Mouse (Mus musculus): ENCODE data around the gene Gm20388. TPM values are rescaled to one million over a fixed set of nuclear protein-coding genes. Genes with fewer than 3 reads are reported as not detected.

The Gm20388 gene
- polyA plus RNA-seq, 1 experiment from 2014 or later = not detected

DNA sequence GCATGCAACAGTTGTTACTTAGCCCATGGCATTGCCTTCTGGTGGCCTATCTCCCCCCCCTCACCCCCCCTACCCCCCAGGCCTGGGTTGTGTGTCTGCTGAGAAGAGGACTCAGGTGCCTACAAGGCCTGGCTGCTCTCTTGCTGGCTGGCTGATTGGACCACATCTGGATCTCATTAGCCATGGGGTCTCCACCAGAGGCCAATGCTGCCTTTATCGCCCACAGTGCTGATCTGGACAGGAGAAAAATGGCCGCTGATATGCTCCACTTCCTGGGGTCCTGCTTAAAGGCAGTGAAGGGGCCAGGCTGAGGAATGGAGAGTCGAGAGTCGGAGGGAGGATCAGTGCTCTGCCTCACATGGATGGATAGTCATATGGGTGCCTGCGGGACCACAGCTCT lies 935.4 kb downstream of the Gm20388 start:
- H3K27me3 ChIP-seq (replicated peaks; ENCODE audit: control insufficient read depth, insufficient read depth, low read length) = no peaks in the 10 kb centered on the region
- no peak overlapping the region for H3K27ac ChIP-seq (ENCODE audit: low read depth, low read length)
- no peak overlapping the region for H3K9ac ChIP-seq (ENCODE audit: low read depth, low read length)
- no peak overlapping the region for H3K4me2 ChIP-seq (replicated peaks; ENCODE audit: low read depth)
- no peak for ATAC-seq
- H3K36me3 ChIP-seq (ENCODE audit: control insufficient read depth, insufficient read depth) = no peaks in the 10 kb centered on the region
- H3K4me3 ChIP-seq (ENCODE audit: low read depth, low read length) = no peak overlapping the region
- WGBS = 86% methylated on average over 5 of the region's 5 CpGs
- no peaks in the 10 kb centered on the region for H3K9me3 ChIP-seq (ENCODE audit: control insufficient read depth)
- no peaks in the 10 kb centered on the region for H3K4me1 ChIP-seq (replicated peaks; ENCODE audit: control insufficient read depth, insufficient read depth, low read length)
- TF ChIP-seq CTCF (IDR thresholded peaks at IDR 0.05; ENCODE audit: low read depth) = no peak

DNA sequence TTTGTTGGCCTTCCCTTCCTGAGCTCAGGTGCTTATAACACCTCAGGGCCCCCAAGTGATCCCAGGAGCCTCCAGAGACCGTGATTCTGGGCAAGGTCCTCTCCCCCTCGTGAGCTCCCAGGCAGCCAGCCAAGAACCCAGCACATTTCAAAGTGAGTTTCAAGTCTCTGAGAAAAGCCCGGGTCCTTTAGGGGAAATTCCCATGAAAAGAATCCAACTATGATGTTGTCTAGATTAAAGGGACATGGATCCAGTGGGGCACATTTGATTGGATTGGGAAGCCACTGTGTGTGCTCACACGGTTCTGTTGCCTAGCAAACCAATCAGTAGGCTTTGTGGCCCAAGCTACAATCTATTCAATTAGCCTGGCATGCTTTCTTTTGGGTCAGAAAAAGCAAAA lies 936.6 kb downstream of the Gm20388 start:
- Histone ChIP-seq H3K9ac (ENCODE audit: low read depth, low read length) (no peak overlapping the region), H3K9me3 (ENCODE audit: control insufficient read depth) (no peaks in the 10 kb centered on the region), H3K4me2 (replicated peaks; ENCODE audit: low read depth) (no peak overlapping the region), H3K4me3 (ENCODE audit: low read depth, low read length) (no peak overlapping the region), H3K4me1 (replicated peaks; ENCODE audit: control insufficient read depth, insufficient read depth, low read length) (no peaks in the 10 kb centered on the region), H3K27me3 (replicated peaks; ENCODE audit: control insufficient read depth, insufficient read depth, low read length) (no peaks in the 10 kb centered on the region), H3K36me3 (ENCODE audit: control insufficient read depth, insufficient read depth) (no peaks in the 10 kb centered on the region), H3K27ac (ENCODE audit: low read depth, low read length) (no peak overlapping the region)
- no peak for ATAC-seq
- TF ChIP-seq CTCF (IDR thresholded peaks at IDR 0.05; ENCODE audit: low read depth) = no peak
- 12% methylated on average over 4 of the region's 4 CpGs for WGBS

DNA sequence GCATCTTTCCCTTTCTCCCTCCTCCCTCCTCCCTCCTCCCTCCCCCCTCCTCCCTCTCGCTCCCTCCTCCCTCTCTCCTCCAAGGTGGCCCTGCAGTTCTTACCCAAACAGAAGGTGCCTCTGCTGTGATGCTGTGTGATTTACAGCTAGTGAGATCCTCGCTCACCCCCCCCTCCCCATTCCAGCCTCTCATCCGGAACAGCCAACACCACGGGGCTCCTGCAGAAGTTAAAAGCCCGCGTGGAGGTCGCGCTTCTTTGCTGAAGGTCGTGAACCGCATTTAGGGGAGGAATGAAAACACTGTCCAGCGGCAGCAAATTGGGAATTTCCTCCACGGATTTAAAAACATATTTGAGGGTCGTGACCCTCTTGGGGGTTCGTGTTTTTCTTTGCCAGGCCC lies 937.1 kb downstream of the Gm20388 start:
- no peaks in the 10 kb centered on the region for H3K9me3 ChIP-seq (ENCODE audit: control insufficient read depth)
- no peaks in the 10 kb centered on the region for H3K4me1 ChIP-seq (replicated peaks; ENCODE audit: control insufficient read depth, insufficient read depth, low read length)
- ATAC-seq = no peak
- no peak for TF ChIP-seq CTCF (IDR thresholded peaks at IDR 0.05; ENCODE audit: low read depth)
- no peak overlapping the region for H3K4me3 ChIP-seq (ENCODE audit: low read depth, low read length)
- no peak overlapping the region for H3K27ac ChIP-seq (ENCODE audit: low read depth, low read length)
- 10% methylated on average over 13 of the region's 14 CpGs for WGBS
- no peak overlapping the region for H3K4me2 ChIP-seq (replicated peaks; ENCODE audit: low read depth)
- no peaks in the 10 kb centered on the region for H3K36me3 ChIP-seq (ENCODE audit: control insufficient read depth, insufficient read depth)
- no peak overlapping the region for H3K9ac ChIP-seq (ENCODE audit: low read depth, low read length)
- H3K27me3 ChIP-seq (replicated peaks; ENCODE audit: control insufficient read depth, insufficient read depth, low read length) = no peaks in the 10 kb centered on the region

DNA sequence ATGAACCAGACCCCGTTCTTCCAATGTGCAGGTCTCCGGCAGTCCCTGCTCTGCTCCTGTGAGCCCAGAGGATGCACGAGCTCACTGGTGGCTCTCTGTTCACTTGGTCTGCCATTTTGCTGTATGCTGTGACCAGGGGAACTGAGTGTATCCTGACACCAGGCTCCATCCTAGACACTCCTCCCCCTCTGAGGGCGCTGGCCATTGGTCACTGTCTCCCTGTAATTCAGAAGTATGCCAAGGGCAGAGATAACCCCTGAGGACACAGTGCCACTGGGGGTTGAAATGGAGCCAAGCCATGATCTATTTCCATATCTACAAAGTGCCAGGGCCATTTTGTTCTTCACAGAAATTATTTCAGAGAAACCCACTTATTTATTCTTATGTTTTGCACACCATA lies 937.8 kb downstream of the Gm20388 start:
- Histone ChIP-seq H3K4me1 (replicated peaks; ENCODE audit: control insufficient read depth, insufficient read depth, low read length) (no peaks in the 10 kb centered on the region), H3K27me3 (replicated peaks; ENCODE audit: control insufficient read depth, insufficient read depth, low read length) (no peaks in the 10 kb centered on the region), H3K27ac (ENCODE audit: low read depth, low read length) (no peak overlapping the region), H3K9ac (ENCODE audit: low read depth, low read length) (no peak overlapping the region), H3K4me2 (replicated peaks; ENCODE audit: low read depth) (no peak overlapping the region), H3K9me3 (ENCODE audit: control insufficient read depth) (no peaks in the 10 kb centered on the region), H3K36me3 (ENCODE audit: control insufficient read depth, insufficient read depth) (no peaks in the 10 kb centered on the region), H3K4me3 (ENCODE audit: low read depth, low read length) (no peak overlapping the region)
- no peak for TF ChIP-seq CTCF (IDR thresholded peaks at IDR 0.05; ENCODE audit: low read depth)
- WGBS = 66% methylated on average over 4 of the region's 4 CpGs
- ATAC-seq = no peak

DNA sequence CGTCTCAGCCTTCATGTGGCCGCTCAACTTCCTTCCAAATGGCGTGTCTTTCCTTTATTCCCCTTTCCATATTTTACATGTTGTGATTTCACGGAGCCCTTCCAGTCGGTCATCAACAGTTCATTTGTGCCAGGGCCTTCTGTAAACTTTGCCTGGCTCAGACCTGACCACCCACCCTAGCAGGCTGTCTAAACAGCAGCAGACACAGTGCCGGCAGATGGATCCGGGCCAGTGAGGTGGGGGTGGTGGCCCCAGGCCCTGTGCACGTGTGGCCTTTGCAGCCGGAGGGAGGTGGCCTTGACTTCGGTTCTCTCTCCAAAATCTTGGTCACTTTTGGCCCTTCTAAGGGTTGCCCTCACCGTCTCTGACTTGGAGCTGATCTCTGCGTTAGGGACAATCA lies 940.8 kb downstream of the Gm20388 start:
- TF ChIP-seq CTCF (IDR thresholded peaks at IDR 0.05; ENCODE audit: low read depth) = no peak
- no peak overlapping the region for H3K4me2 ChIP-seq (replicated peaks; ENCODE audit: low read depth)
- no peak overlapping the region for H3K27ac ChIP-seq (ENCODE audit: low read depth, low read length)
- H3K36me3 ChIP-seq (ENCODE audit: control insufficient read depth, insufficient read depth) = no peaks in the 10 kb centered on the region
- H3K4me1 ChIP-seq (replicated peaks; ENCODE audit: control insufficient read depth, insufficient read depth, low read length) = no peaks in the 10 kb centered on the region
- no peaks in the 10 kb centered on the region for H3K9me3 ChIP-seq (ENCODE audit: control insufficient read depth)
- WGBS = 74% methylated on average over 12 of the region's 12 CpGs
- ATAC-seq = no peak
- no peak overlapping the region for H3K9ac ChIP-seq (ENCODE audit: low read depth, low read length)
- no peak overlapping the region for H3K4me3 ChIP-seq (ENCODE audit: low read depth, low read length)
- H3K27me3 ChIP-seq (replicated peaks; ENCODE audit: control insufficient read depth, insufficient read depth, low read length) = no peaks in the 10 kb centered on the region

DNA sequence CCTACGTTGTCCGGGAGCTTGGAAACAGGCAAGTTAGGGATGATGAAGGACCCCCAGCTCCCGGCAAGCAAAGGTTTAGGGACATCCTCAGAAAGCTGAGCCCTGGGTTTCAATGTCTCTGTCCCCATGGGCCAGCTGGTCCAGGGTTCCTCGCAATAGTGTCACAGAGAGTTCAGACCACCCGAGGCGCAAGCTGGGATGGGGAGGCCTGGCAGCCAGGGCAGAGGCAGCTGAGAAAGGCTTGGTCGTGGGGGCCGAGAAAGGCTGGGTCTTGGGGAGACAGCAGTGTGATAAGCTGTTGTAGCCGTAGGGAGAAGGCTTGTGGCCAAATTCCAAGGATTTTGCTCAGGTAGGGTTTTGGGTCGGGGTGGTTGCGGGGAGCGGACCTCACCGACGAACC lies 949.2 kb downstream of the Gm20388 start:
- no peaks in the 10 kb centered on the region for H3K4me1 ChIP-seq (replicated peaks; ENCODE audit: control insufficient read depth, insufficient read depth, low read length)
- 60% methylated on average over 14 of the region's 14 CpGs for WGBS
- no peak for ATAC-seq
- H3K4me2 ChIP-seq (replicated peaks; ENCODE audit: low read depth) = no peak overlapping the region
- no peaks in the 10 kb centered on the region for H3K36me3 ChIP-seq (ENCODE audit: control insufficient read depth, insufficient read depth)
- H3K9ac ChIP-seq (ENCODE audit: low read depth, low read length) = no peak overlapping the region
- H3K27me3 ChIP-seq (replicated peaks; ENCODE audit: control insufficient read depth, insufficient read depth, low read length) = no peaks in the 10 kb centered on the region
- H3K9me3 ChIP-seq (ENCODE audit: control insufficient read depth) = no peaks in the 10 kb centered on the region
- no peak for TF ChIP-seq CTCF (IDR thresholded peaks at IDR 0.05; ENCODE audit: low read depth)
- no peak overlapping the region for H3K4me3 ChIP-seq (ENCODE audit: low read depth, low read length)
- peak overlapping the region; percentile 75 for H3K27ac ChIP-seq (ENCODE audit: low read depth, low read length)
